Mouse (Mus musculus) urinary bladder, adult 18-20 months (tissue): ENCODE results near the gene Tbc1d10c.
"Not testable (repeated sequence)": the region's sequence is repeated elsewhere in the genome, so short reads cannot be mapped to it uniquely, and the experiment has no call there.

Experiments used
- DNase-seq, 2 experiments: peaks; one replicate each; pipeline ENCODE4 v3.0.0; 2022; ENCODE audit warnings: low spot score in 2 of 2, mixed read lengths in 2 of 2

Tbc1d10c gene

DNA sequence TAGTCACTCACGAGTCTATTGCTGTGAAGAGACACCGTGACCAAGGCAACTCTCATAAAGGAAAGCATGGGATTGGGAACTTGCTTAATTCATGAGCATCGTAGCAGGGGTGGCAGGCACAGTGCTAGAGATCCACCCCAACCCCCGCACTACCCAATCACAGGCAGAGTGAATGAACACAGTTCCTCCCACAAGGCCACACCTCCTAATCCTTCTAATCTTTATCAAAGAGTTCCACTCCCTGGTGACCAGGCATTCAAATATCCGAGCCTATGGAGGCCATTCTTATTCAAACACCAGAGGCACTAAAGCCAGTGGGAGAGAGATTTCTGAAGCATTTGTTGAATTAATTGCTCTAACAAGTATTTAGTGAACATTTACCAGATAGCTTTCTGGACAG lies 45.1 kb downstream of the Tbc1d10c start:
- no peak for DNase-seq

- DNase-seq: no peak
Measured at GRCm38 (mm10) chr19:4144550-4145498, 46.3 kb downstream of the Tbc1d10c start.

GRCm38 (mm10) chr19:4143759-4144268 lies 47.3 kb downstream of the Tbc1d10c start, which contains the start of gene Cabp4:
Cabp4 (minus strand) TSS chr19:4144033.
- no peak for DNase-seq

GRCm38 (mm10) chr19:4142416-4143173 lies 48.5 kb downstream of the Tbc1d10c start:
- DNase-seq: no peak

- no peak for DNase-seq
Measured at GRCm38 (mm10) chr19:4140147-4140546, 50.9 kb downstream of the Tbc1d10c start.

- no peak for DNase-seq
Measured at GRCm38 (mm10) chr19:4139446-4139845, 51.6 kb downstream of the Tbc1d10c start, which contains the start of gene Gpr152. Gpr152 (plus strand) TSS chr19:4139787.

GRCm38 (mm10) chr19:4137913-4138312 lies 53.2 kb downstream of the Tbc1d10c start:
- no peak for DNase-seq

DNA sequence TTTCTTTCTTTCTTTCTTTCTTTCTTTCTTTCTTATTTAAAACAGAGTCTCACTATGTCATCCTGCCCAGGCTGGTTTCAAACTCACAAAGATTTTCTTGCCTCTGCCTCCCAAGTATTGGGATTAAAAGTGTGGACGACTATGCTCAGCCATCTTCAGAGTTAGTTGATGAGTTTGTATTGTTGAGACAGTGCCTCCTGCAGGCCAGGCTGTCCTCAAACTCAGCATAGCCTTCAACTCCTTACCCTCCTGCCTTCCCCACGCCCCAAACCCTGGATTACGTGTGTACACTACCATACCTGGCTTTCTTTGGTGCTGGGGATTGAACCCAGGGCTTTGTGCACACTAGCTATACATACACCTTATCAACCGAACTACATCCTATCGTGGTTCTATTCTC lies 54.6 kb downstream of the Tbc1d10c start:
- DNase-seq: no peak

DNA sequence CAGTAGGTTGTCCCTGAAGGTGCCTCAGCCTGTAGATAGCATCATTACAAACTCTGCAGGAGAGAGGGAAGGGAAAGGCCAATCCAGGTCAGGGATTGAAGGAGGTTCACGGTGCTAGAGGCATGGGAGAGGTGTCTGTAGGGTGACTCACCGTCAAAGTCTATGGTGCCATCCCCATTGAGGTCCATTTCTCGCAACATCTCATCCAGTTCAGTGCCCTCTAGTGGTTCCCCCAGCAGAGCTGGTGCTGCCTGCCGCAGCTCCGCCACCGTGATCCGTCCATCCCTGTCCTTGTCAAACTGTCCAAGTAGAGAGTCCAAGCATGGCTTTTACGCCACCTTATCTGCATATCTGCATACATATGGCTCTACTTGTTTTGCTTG lies 55.1 kb downstream of the Tbc1d10c start:
- DNase-seq: not testable (repeated sequence)

DNA sequence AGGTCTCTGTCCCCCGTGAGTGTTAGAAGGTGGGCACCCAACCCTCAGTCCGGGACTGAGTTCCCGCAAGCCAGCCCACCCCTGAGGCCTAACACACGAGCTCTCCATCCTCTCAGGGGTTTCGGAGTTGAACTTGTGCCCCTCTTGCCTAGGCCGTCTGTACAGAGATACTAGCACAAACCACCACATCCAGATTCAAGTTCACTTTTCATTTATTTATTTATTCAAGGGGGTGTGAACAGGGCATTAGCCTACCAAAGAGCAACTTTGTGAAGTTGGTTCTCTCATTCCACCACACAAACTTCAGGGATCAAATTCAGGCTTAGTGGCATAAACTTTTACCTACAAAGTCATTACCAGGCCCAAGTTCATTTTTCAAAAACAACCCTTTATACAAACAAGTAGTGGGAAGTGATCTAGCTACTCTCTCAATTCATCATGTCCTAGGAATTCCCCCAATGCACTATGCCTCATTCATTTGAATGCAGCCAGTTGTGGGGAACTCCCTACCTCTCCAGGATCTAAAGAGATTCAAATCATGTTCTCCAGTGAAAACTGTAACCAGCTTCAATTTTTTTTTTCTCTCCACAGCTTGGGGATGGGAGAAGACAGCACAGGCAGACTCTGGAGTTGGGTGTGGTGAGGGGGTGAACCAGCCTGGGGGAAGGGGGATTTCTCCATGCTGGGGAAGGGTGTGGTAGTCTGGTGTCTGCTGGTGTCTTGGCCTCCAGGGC lies 55.7 kb downstream of the Tbc1d10c start:
- not testable (repeated sequence) for DNase-seq

GRCm38 (mm10) chr19:4134354-4134753 lies 56.7 kb downstream of the Tbc1d10c start:
- no peak for DNase-seq
